Mouse (Mus musculus) liver, embryonic 14.5 days (tissue): ENCODE results near the gene Magi3. TPM values are rescaled to one million over a fixed set of nuclear protein-coding genes. Genes with fewer than 3 reads are reported as not detected.

Source experiments
- ATAC-seq: fragments of 200-750 bp; cut with Nextera tagmentation; 2 replicates; pipeline ENCODE4 v1.8.0; 2017; ENCODE audit warnings: moderate number of reproducible peaks, mild to moderate bottlenecking, moderate library complexity; ENCODE audit not compliant: insufficient read depth
- DNase-seq, 3 experiments: peaks; one replicate each; pipeline ENCODE4 v3.0.0-alpha.2; 2012 to 2013; ENCODE audit warnings: low read depth in 3 of 3, low spot score in 3 of 3
- H3K27ac ChIP-seq: fragments of 300-500 bp; sonication (generic); 2 replicates; pipeline ENCODE4 v1.5.1; 2014; ENCODE audit warnings: moderate library complexity, mild to moderate bottlenecking, control low read depth, inconsistent platforms
- H3K27me3 ChIP-seq: fragments of 300-500 bp; sonication (generic); 2 replicates; pipeline ENCODE4 v1.6.1; 2014; ENCODE audit warnings: mild to moderate bottlenecking, low read length, moderate library complexity; ENCODE audit not compliant: control insufficient read depth, insufficient read depth
- H3K36me3 ChIP-seq: fragments of 300-500 bp; sonication (generic); replicated peaks from 2 replicates; pipeline ENCODE4 v1.6.1; 2014; ENCODE audit warnings: low read depth; ENCODE audit not compliant: control insufficient read depth, insufficient read depth
- H3K4me1 ChIP-seq, 2 experiments: fragments of 200-500 bp in 1 of 2; fragments of 300-500 bp in 1 of 2; sonication (generic) in 1 of 2; replicated peaks; 2 replicates each; pipeline ENCODE4 v1.6.1; 2012 to 2014; ENCODE audit warnings: antibody characterized with exemption in 1 of 2, inconsistent platforms in 1 of 2, low read length in 1 of 2; ENCODE audit not compliant: control insufficient read depth in 2 of 2, insufficient read depth in 2 of 2
- H3K4me2 ChIP-seq: fragments of 300-500 bp; sonication (generic); 2 replicates; pipeline ENCODE4 v1.6.1; 2014; ENCODE audit warnings: low read depth, mild to moderate bottlenecking, control low read depth, moderate library complexity
- H3K4me3 ChIP-seq, 2 experiments: fragments of 200-500 bp in 1 of 2; fragments of 300-500 bp in 1 of 2; sonication (generic) in 1 of 2; 2 replicates each; pipeline ENCODE4 v1.5.1; 2012 to 2014; ENCODE audit warnings: low read depth in 2 of 2, low read length in 2 of 2, mild to moderate bottlenecking in 2 of 2, control low read depth in 1 of 2, inconsistent platforms in 1 of 2, moderate library complexity in 1 of 2; ENCODE audit not compliant: insufficient read depth in 1 of 2
- H3K9ac ChIP-seq: fragments of 300-500 bp; sonication (generic); replicated peaks from 2 replicates; pipeline ENCODE4 v1.6.1; 2014; ENCODE audit warnings: mild to moderate bottlenecking, control low read depth, moderate library complexity
- H3K9me3 ChIP-seq: fragments of 300-500 bp; sonication (generic); 2 replicates; pipeline ENCODE4 v1.6.1; 2016; ENCODE audit warnings: low read length, mixed read lengths; ENCODE audit not compliant: control insufficient read depth
- CTCF ChIP-seq: IDR thresholded peaks from 2 replicates; pipeline ENCODE4 v1.5.1; 2016; ENCODE audit warnings: antibody characterized with exemption, low read depth, control low read depth
- EP300 ChIP-seq: IDR thresholded peaks from 2 replicates; pipeline ENCODE4 v1.6.1; 2016; ENCODE audit warnings: antibody characterized with exemption, low read depth
- WGBS: fragments of 180-500 bp; shearing (Covaris S2); extraction: QIAGEN DNeasy Blood & Tissue Kit; methylation state at CpG from one replicate; pipeline ENCODE4 v1.1.7; 2014; ENCODE audit not compliant: insufficient replicate concordance; 5-methylcytosine and 5-hydroxymethylcytosine counted together
- polyA plus RNA-seq, 2 experiments: library from polyadenylated mRNA; depleted of rRNA in 1 of 2; stranded (reverse) in 1 of 2; unstranded in 1 of 2; fragments of >200 nt; fragmentation: Nextera tagmentation in 1 of 2; extraction: Ambion mirVana in 1 of 2; gene quantifications; 2 replicates each; pipeline versions ENCODE4 v1.2.1 to v1.2.3; 2012 to 2014

Gene Magi3
- polyA plus RNA-seq, 2 experiments, result 1.3 to 2.1 TPM

DNA sequence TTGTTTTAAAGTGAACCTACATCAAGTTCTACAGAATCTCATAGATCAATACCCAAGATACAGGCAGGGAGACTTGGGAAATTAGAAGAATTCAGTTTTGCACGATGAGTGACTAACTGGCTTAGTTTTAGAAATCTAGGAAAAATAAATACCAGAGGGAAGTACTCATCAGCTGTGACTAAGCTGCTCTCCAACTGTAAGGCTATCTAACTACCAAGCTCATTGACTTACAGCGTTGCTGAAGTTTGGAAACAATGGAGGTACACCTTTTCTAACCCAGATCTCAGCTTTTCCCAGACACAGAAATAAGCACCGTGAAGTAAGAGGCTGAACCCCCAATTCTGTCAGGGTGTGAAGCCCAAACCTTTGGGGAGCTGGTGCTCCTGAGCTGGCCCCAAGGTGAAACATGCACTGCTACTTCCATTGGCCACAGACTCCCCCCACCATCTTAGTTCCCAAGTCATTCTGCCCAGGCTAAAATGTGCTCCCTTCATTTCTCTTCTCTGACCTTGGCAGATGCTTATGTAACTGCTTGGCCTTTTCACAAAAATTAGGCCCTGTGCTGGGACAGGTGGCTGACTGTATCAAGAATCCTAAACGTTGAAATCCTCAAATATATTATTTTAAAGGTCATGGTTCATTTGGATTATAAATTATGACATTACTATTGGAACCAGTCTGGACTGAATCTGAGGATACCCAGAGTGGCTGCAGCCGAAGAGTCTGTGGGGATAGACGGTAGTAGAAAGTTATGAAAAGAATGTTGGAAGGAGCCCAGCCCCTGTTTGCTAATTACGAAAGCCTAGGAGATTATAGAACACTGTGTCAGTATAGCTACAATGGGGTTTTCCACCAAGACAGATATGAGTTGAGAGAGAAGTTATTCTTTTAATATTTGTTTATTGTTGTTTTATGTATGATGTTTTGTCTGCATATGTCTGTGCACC lies 13.5 kb upstream of the Magi3 start:
- Histone ChIP-seq H3K4me3 (no peak overlapping the region), H3K27me3 (no peaks in the 10 kb centered on the region), H3K9ac (no peak overlapping the region), H3K4me1 (no peaks in the 10 kb centered on the region), H3K9me3 (no peaks in the 10 kb centered on the region), H3K27ac (no peak overlapping the region), H3K4me2 (no peak overlapping the region), H3K36me3 (no peaks in the 10 kb centered on the region)
- ATAC-seq (no peak), DNase-seq (no peak)
- WGBS, result 67% methylated on average over 7 of the region's 7 CpGs
- no peak for TF ChIP-seq CTCF
- no peak for TF ChIP-seq EP300

DNA sequence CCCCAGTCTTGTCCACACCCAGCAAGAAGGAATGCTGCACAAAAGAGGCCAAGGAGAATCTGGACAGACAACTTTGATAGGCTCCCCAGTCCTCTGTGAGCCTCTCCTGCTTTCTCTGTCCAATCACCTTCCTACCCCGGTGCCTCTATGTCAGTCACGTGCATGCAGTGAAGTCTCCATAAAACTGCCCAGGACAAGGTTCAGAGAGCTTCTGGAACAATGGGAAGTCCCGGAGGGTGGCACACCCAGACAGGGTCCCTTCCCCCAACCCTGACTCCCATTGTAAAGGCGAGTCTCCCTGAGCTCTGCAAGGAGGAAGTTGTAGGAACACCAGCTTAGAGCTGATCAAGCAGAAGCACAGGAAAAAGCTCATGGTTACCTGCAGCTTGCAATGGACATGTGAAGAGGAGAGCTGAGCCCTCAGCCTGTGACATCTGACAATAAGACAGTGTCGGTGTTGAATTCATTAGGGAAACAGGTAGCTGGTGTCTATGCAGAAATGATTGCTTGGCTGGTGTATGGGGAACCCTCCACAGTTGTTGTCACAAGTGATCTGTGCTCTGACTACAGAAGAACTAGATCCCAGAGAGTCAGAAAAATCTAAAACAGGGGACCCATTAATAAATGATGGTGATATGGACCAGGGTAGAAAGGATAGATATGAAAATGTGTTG lies 7.4 kb upstream of the Magi3 start:
- Histone ChIP-seq H3K4me1 (peaks cover 0 to 4% of the 10 kb centered on the region in 2 experiments; a peak in 1 of 4 replicates), H3K9me3 (no peaks in the 10 kb centered on the region), H3K27me3 (no peaks in the 10 kb centered on the region), H3K4me3 (no peak overlapping the region), H3K36me3 (no peaks in the 10 kb centered on the region), H3K9ac (no peak overlapping the region), H3K4me2 (no peak overlapping the region), H3K27ac (no peak overlapping the region)
- no peak for ATAC-seq
- 17% methylated on average over 5 of the region's 5 CpGs for WGBS
- no peak for DNase-seq
- TF ChIP-seq EP300 (no peak), CTCF (no peak)

DNA sequence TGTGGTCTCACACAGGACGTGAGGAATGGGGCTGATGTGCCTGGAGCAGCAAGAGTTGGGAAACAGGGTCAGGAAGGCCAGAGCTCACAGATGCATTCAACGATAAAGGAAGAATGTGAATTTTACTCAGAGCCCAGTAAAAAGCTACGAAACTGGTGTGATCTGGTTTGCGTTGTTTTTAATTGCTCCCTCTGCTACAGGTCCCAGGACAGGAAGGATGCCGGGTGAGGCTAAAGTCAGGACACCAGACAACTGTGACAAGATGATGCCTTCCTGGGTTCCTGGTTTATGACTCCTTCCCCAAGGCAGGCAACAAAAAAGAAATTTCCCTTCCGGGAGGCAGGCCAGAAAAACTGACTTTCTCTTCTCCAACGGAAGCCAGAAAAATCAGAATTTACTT lies 6.6 kb upstream of the Magi3 start:
- ATAC-seq (no peak), DNase-seq (no peak)
- Histone ChIP-seq H3K27ac (no peak overlapping the region), H3K4me3 (no peak overlapping the region), H3K27me3 (no peaks in the 10 kb centered on the region), H3K9ac (no peak overlapping the region), H3K36me3 (no peaks in the 10 kb centered on the region), H3K4me1 (peaks cover 0 to 4% of the 10 kb centered on the region in 2 experiments; a peak in 2 of 4 replicates), H3K4me2 (no peak overlapping the region), H3K9me3 (no peaks in the 10 kb centered on the region)
- TF ChIP-seq EP300, result no peak
- TF ChIP-seq CTCF, result no peak
- 24% methylated on average over 7 of the region's 7 CpGs for WGBS

DNA sequence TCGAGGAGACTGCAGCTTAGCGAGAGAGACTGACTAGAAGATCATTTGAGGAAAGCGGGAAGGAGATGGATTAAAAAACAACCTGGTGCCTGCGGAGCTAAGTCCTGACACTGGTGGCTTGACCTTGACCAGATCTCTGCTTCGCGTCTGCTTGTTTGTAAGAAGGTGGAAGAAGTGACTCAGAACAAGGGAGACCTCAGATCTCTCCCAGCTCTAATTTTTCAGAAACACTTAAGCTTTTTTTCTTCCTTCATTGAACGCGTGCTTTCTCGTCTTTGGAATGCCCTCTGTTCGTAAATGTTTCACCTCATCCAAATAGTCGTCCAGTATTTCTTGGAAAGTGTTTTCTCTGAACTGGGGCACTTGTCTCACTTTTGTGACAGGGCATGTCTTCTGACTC lies 982 bp upstream of the Magi3 start:
- H3K4me3 ChIP-seq, result peak overlapping the region; percentile 56 to 81

More for the DNA sequence above, 982 bp upstream of the Magi3 start:
- Histone ChIP-seq H3K9ac (peak overlapping the region; percentile 56), H3K4me1 (peaks cover 10 to 15% of the 10 kb centered on the region in 2 experiments), H3K36me3 (no peaks in the 10 kb centered on the region), H3K27me3 (peaks cover 18% of the 10 kb centered on the region), H3K4me2 (peak overlapping the region; percentile 95), H3K9me3 (no peaks in the 10 kb centered on the region), H3K27ac (no peak overlapping the region)
- TF ChIP-seq EP300 (no peak), CTCF (no peak)
- peak in 1 of 3 experiments; percentile 6 for DNase-seq
- 8% methylated on average over 11 of the region's 11 CpGs for whole genome bisulfite sequencing
- no peak for ATAC-seq
